In the genomic region with DNA sequence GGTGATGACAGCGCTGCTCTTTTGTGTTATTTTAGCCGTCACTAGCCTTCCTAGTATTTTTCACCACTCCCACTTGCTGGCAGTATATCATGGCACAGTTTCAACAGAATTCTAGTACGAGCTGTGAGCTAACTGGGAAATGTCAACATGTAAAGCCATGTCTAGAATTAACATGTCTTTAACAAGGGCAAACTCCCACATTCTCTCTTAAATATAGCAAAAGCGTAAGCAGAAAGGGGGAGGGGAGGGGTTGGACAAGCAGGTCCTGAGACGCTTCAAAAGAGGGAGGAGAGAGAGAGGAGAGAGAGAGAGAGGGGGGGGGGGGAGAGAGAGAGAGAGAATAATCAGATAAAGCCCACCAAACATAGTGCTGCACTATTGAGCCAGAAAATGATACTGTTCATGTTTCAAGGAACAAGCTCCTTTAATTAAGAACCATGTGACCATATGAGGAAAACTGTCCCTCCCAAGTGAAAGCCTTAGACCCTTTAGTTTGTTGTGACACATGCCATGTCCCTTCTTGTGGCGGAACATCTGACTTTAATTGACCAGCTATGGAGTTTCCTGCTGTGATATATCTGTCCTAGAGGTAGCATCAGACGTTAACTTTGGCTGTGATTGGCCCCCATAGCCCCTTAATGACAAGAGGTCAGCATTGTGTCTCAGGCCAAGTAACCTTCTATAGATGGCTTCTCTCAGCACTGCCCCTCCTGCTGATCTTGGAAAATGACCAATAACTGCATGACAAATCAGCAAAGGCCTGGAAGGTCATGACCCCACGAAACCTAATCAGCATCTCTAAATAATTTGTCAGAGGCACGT, we compare ENCODE assay signal across 10 mouse cellular contexts.
A peak's percentile ranks its signal among the peaks of the same experiment; 100 is the strongest.
DNase-seq lines count a peak whose midpoint lies in the region; ATAC-seq and TF ChIP-seq lines count a peak whose summit lies in the region.
"Had no signal": no experiment of that assay in that cellular context is flagged by ENCODE, and none has a peak within 500 bp of the region (broad histone marks: within the 10 kb centered on the region; RNA-seq: fewer than 3 reads in every experiment).

No protein-coding gene starts in this region.

- H3K9me3 ChIP-seq in heart, embryonic 11.5 days (replicated peaks; ENCODE audit: control insufficient read depth, low read length): no peaks in the 10 kb centered on the region
- no peaks in the 10 kb centered on the region for H3K9me3 ChIP-seq in midbrain, embryonic 12.5 days
- H3K9me3 ChIP-seq: liver, embryonic 15.5 days had no signal

- peak overlapping the region; percentile 4; the same call in 1 of the 2 replicates for H3K4me3 ChIP-seq in heart, embryonic 11.5 days (ENCODE audit: low read depth, low read length)
- H3K4me3 ChIP-seq in heart, adult 2 months: no peak overlapping the region
- no peak overlapping the region for H3K4me3 ChIP-seq in midbrain, embryonic 12.5 days
- H3K4me3 ChIP-seq: liver, embryonic 15.5 days had no signal

- H3K36me3 ChIP-seq in heart, embryonic 11.5 days (ENCODE audit: control insufficient read depth, insufficient read depth, low read length): no peaks in the 10 kb centered on the region
- no peaks in the 10 kb centered on the region for H3K36me3 ChIP-seq in heart, adult 2 months (ENCODE audit: control insufficient read depth, insufficient read depth, low read length)
- H3K36me3 ChIP-seq in midbrain, embryonic 12.5 days: no peaks in the 10 kb centered on the region
- H3K36me3 ChIP-seq: liver, embryonic 15.5 days had no signal

- no peak for TF ChIP-seq CTCF in heart, adult 2 months (IDR thresholded peaks at IDR 0.05)

- intact Hi-C loops in heart, adult 2 months (cut with DNase I): no loop called here
- intact Hi-C loops in left cerebral cortex, postnatal 4 days (cut with DNase I): no loop called here

- TF ChIP-seq POLR2A in heart, adult 2 months (IDR thresholded peaks at IDR 0.05; ENCODE audit: insufficient read depth, low read depth, low read length): no peak

- WGBS in heart, embryonic 11.5 days (ENCODE audit: insufficient replicate concordance): 24% methylated on average over 9 of the region's 9 CpGs
- WGBS in heart, adult 2 months: 27% methylated on average over 9 of the region's 9 CpGs
- 28% methylated on average over 9 of the region's 9 CpGs for WGBS in midbrain, embryonic 12.5 days

- no peaks in the 10 kb centered on the region for H3K79me2 ChIP-seq in heart, adult 2 months (replicated peaks; ENCODE audit: control insufficient read depth, insufficient read depth, low read length)

- peaks cover 6% of the 10 kb centered on the region; the same call in 1 of the 2 replicates for H3K4me1 ChIP-seq in heart, embryonic 11.5 days (ENCODE audit: control insufficient read depth, insufficient read depth, low read length)
- no peaks in the 10 kb centered on the region for H3K4me1 ChIP-seq in heart, adult 2 months (ENCODE audit: control insufficient read depth, insufficient read depth, low read length)
- H3K4me1 ChIP-seq in midbrain, embryonic 12.5 days: no peaks in the 10 kb centered on the region; the same call in 1 of the 2 replicates
- H3K4me1 ChIP-seq: liver, embryonic 15.5 days had no signal

- no peak overlapping the region for H3K9ac ChIP-seq in heart, embryonic 11.5 days (ENCODE audit: low read depth, low read length)
- no peak overlapping the region for H3K9ac ChIP-seq in heart, adult 2 months (ENCODE audit: low read depth, low read length)
- H3K9ac ChIP-seq in midbrain, embryonic 12.5 days (replicated peaks): no peak overlapping the region
- H3K9ac ChIP-seq: liver, embryonic 15.5 days had no signal

- H3K4me2 ChIP-seq in heart, embryonic 11.5 days: peak overlapping the region; percentile 53
- 0 out of 2 replicates have a peak overlapping the region, but pooled peaks have one; percentile 21 for H3K4me2 ChIP-seq in midbrain, embryonic 12.5 days (replicated peaks)
- H3K4me2 ChIP-seq: liver, embryonic 15.5 days had no signal

- no peak for ATAC-seq in heart, embryonic 11.5 days (replicated peaks; ENCODE audit: insufficient number of reproducible peaks, low FRiP score, low TSS enrichment)
- ATAC-seq in midbrain, embryonic 12.5 days (ENCODE audit: low FRiP score, low read depth): no peak

- no peaks in the 10 kb centered on the region for H3K27me3 ChIP-seq in heart, embryonic 11.5 days (ENCODE audit: control insufficient read depth, insufficient read depth, low read length)
- peaks cover 3% of the 10 kb centered on the region; the same call in 1 of the 2 replicates for H3K27me3 ChIP-seq in heart, adult 2 months (ENCODE audit: control insufficient read depth, insufficient read depth, low read length)
- no peaks in the 10 kb centered on the region; the same call in 1 of the 2 replicates for H3K27me3 ChIP-seq in midbrain, embryonic 12.5 days
- H3K27me3 ChIP-seq: liver, embryonic 15.5 days had no signal

- H3K27ac ChIP-seq in heart, embryonic 11.5 days (ENCODE audit: low read depth, low read length): no peak overlapping the region
- H3K27ac ChIP-seq in heart, adult 2 months: no peak overlapping the region
- H3K27ac ChIP-seq in midbrain, embryonic 12.5 days (replicated peaks): no peak overlapping the region
- H3K27ac ChIP-seq: liver, embryonic 15.5 days had no signal

- no peak for TF ChIP-seq EP300 in heart, adult 2 months (IDR thresholded peaks at IDR 0.05; ENCODE audit: insufficient read depth, low read depth, low read length)

- DNase-seq in heart, adult 2 months: no peak
- DNase-seq in NIH3T3 (ENCODE audit: low read depth): peak; percentile 38
- peak; percentile 2 for DNase-seq in gonadal fat pad, adult 2 months (ENCODE audit: low read depth)
- no peak for DNase-seq in adrenal gland, adult 2 months
- DNase-seq in frontal cortex, postnatal 10 days (ENCODE audit: low spot score in 2 of 2): no peak
- DNase-seq in left cerebral cortex, postnatal 4 days: no peak
- DNase-seq: gastrocnemius, postnatal 10 days had no signal

Comparison
In these comparisons a context has a peak if more than half of its experiments do, and no peak if none do; other contexts are left out.
1. DNase-seq: peak in NIH3T3 (single experiment) and gonadal fat pad, adult 2 months (single experiment); none in heart, adult 2 months (0 of 2), adrenal gland, adult 2 months (single experiment), frontal cortex, postnatal 10 days (0 of 2) and left cerebral cortex, postnatal 4 days (single experiment).